Mouse (Mus musculus) forebrain, embryonic 16.5 days (tissue): ENCODE measurements around the gene Nup50. TPM values are rescaled to one million over a fixed set of nuclear protein-coding genes. Genes with fewer than 3 reads are reported as not detected.

ENCODE experiments used
- ATAC-seq: fragments of 200-750 bp; cut with Nextera tagmentation; 2 replicates; pipeline ENCODE4 v1.8.0; 2017; ENCODE audit warnings: mild to moderate bottlenecking, moderate library complexity
- H3K27ac ChIP-seq: fragments of 300-500 bp; sonication (generic); 2 replicates; pipeline ENCODE4 v1.5.1; 2014; ENCODE audit warnings: low read length, control low read depth
- H3K27me3 ChIP-seq: fragments of 300-500 bp; sonication (generic); replicated peaks from 2 replicates; pipeline ENCODE4 v1.6.1; 2014; ENCODE audit warnings: low read length; ENCODE audit not compliant: control insufficient read depth, insufficient read depth
- H3K36me3 ChIP-seq: fragments of 300-500 bp; sonication (generic); 2 replicates; pipeline ENCODE4 v1.6.1; 2014; ENCODE audit not compliant: control insufficient read depth, insufficient read depth
- H3K4me1 ChIP-seq: fragments of 300-500 bp; sonication (generic); replicated peaks from 2 replicates; pipeline ENCODE4 v1.6.1; 2014; ENCODE audit warnings: low read length; ENCODE audit not compliant: control insufficient read depth, insufficient read depth
- H3K4me2 ChIP-seq: fragments of 300-500 bp; sonication (generic); 2 replicates; pipeline ENCODE4 v1.6.1; 2014; ENCODE audit warnings: mild to moderate bottlenecking, low read length, control low read depth
- H3K4me3 ChIP-seq: fragments of 300-500 bp; sonication (generic); replicated peaks from 2 replicates; pipeline ENCODE4 v1.5.1; 2014; ENCODE audit warnings: mild to moderate bottlenecking, low read length, control low read depth
- H3K9ac ChIP-seq: fragments of 300-500 bp; sonication (generic); replicated peaks from 2 replicates; pipeline ENCODE4 v1.6.1; 2014; ENCODE audit warnings: low read depth, low read length, control low read depth
- H3K9me3 ChIP-seq: fragments of 300-500 bp; sonication (generic); 2 replicates; pipeline ENCODE4 v1.6.1; 2016; ENCODE audit warnings: low read length; ENCODE audit not compliant: control insufficient read depth
- WGBS: fragments of 180-500 bp; shearing (Covaris S2); extraction: QIAGEN DNeasy Blood & Tissue Kit; methylation state at CpG from one replicate; pipeline ENCODE4 v1.1.7; 2014; 5-methylcytosine and 5-hydroxymethylcytosine counted together
- polyA plus RNA-seq: library from polyadenylated mRNA; unstranded; fragments of >200 nt; fragmentation: Nextera tagmentation; extraction: Ambion mirVana; gene quantifications from 2 replicates; pipeline ENCODE4 v1.2.1, GENCODE M21; 2015

Gene Nup50
- polyA plus RNA-seq, 1 experiment from 2014 or later, result 30.1 TPM

GRCm38 (mm10) chr15:84903843-84904385, 19.3 kb upstream of the Nup50 start:
- no peak for ATAC-seq
- no peak overlapping the region for H3K4me3 ChIP-seq
- no peak overlapping the region for H3K27ac ChIP-seq
- no peak overlapping the region for H3K9ac ChIP-seq
- WGBS, result 73% methylated on average over 7 of the region's 7 CpGs
- H3K4me2 ChIP-seq, result no peak overlapping the region
- H3K27me3 ChIP-seq, result no peaks in the 10 kb centered on the region
- H3K4me1 ChIP-seq, result no peaks in the 10 kb centered on the region; the same call in none of the 2 replicates
- no peaks in the 10 kb centered on the region for H3K9me3 ChIP-seq
- H3K36me3 ChIP-seq, result no peaks in the 10 kb centered on the region

DNA sequence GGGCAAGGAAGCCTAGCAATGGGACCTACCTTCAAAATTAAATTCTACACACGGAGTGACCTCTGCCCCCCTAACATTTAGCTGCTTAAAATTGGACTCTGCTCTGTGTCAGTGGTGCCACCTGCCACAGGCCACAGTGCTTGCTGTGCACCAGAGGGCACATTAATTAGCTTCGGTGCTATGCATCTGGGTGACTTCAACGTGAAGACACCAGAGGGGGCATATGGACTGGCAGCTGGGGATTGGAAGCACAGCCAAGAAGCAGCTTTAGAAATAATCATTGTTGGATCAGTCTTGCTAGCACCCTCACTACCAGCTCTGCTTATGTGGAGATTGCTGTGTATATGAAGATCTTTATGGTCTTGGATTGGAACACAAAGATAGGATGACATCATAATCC, 10.0 kb upstream of the Nup50 start:
- WGBS, result 74% methylated on average over 3 of the region's 3 CpGs
- Histone ChIP-seq H3K9me3 (0 out of 2 replicates have a peak, but pooled peaks cover 4% of the 10 kb centered on the region), H3K27me3 (no peaks in the 10 kb centered on the region), H3K36me3 (no peaks in the 10 kb centered on the region), H3K9ac (no peak overlapping the region), H3K4me1 (no peaks in the 10 kb centered on the region), H3K27ac (no peak overlapping the region), H3K4me2 (no peak overlapping the region), H3K4me3 (no peak overlapping the region)
- no peak for ATAC-seq

DNA sequence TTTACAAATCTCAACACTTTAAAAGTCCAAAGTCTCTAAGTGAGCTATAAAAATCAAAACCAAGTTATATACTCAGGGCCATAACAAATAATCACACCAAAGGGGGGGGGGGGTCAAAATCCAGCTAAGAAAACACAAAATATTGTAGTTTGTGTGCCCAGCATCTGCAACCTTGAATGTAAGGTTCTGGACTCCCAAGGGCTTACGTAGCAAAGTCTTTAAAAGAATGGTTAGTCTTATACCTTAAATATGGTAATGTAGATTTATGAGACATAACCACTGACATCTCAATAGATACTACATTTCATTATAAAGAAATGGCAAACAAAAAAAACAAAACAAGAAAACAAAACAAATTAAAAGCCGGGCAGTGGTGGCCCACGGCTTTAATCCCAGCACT, 3.3 kb upstream of the Nup50 start, which contains the start of gene Gm29666:
Gene Gm29666, minus strand, starts transcription at position 101 of the 400 bp plus-strand sequence.
- Histone ChIP-seq H3K27ac (no peak within 1 kb of the TSS), H3K9ac (no peak within 1 kb of the TSS), H3K36me3 (no peaks in the 10 kb centered on the region), H3K4me3 (no peak within 1 kb of the TSS), H3K4me1 (peaks cover 17% of the 10 kb centered on the region), H3K27me3 (no peaks in the 10 kb centered on the region), H3K4me2 (no peak within 1 kb of the TSS), H3K9me3 (no peaks in the 10 kb centered on the region)
- no peak for ATAC-seq
- WGBS, result 86% methylated on average over 3 of the region's 3 CpGs

GRCm38 (mm10) chr15:84923508-84924181, 434 bp downstream of the Nup50 start:
- Histone ChIP-seq H3K4me3 (peak overlapping the region; percentile 83), H3K27me3 (no peaks in the 10 kb centered on the region), H3K9me3 (no peaks in the 10 kb centered on the region), H3K27ac (peak overlapping the region; percentile 94), H3K4me2 (peak overlapping the region; percentile 72), H3K9ac (peak overlapping the region; percentile 94), H3K36me3 (peaks cover 7% of the 10 kb centered on the region), H3K4me1 (peaks cover 28% of the 10 kb centered on the region)
- WGBS, result under 1% methylated on average over 67 of the region's 68 CpGs
- peak; percentile 71 for ATAC-seq

DNA sequence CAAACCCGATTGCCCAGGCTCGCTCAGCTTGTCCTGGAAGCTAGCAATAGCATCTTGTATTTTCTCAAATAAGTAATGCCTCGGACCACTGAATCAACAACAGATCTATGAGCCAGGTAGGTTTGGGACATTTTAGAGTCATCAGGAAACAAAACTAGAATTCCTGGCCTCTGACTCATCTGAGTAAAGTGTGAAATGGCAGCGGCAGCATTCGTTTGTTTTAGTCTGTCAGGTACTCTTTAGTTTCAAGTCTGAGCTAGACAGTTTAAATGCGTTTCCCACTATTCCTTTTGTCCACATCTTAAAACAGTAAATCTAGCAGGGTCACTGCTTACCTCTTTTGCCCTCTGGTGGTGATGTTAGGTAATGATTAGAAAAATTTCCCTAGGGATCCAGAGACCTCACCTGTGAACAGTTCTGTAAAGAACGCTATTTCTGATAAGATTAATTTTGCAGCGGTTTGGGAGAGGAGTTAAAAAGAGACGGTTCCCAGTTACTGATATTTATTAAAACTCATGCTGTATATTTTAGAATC, 1.6 kb downstream of the Nup50 start:
- Histone ChIP-seq H3K36me3 (peaks cover 18% of the 10 kb centered on the region), H3K4me2 (peak overlapping the region; percentile 72), H3K4me1 (peaks cover 28% of the 10 kb centered on the region), H3K27ac (peak overlapping the region; percentile 23; the same call in 1 of the 2 replicates), H3K9me3 (no peaks in the 10 kb centered on the region), H3K9ac (peak overlapping the region; percentile 94), H3K27me3 (no peaks in the 10 kb centered on the region), H3K4me3 (peak overlapping the region; percentile 83)
- 12% methylated on average over 9 of the region's 9 CpGs for WGBS
- ATAC-seq, result no peak

GRCm38 (mm10) chr15:84925495-84926018, 2.3 kb downstream of the Nup50 start:
- Histone ChIP-seq H3K27ac (no peak overlapping the region), H3K9me3 (no peaks in the 10 kb centered on the region), H3K36me3 (peaks cover 22% of the 10 kb centered on the region), H3K27me3 (no peaks in the 10 kb centered on the region), H3K4me3 (no peak overlapping the region), H3K4me1 (peaks cover 28% of the 10 kb centered on the region), H3K9ac (no peak overlapping the region), H3K4me2 (peak overlapping the region; percentile 72)
- no peak for ATAC-seq
- WGBS, result 75% methylated on average over 1 of the region's 1 CpGs

GRCm38 (mm10) chr15:84932351-84932750, 9.1 kb downstream of the Nup50 start:
- Histone ChIP-seq H3K4me3 (no peak overlapping the region), H3K27ac (no peak overlapping the region), H3K4me1 (no peaks in the 10 kb centered on the region), H3K36me3 (peaks cover 55% of the 10 kb centered on the region), H3K9ac (no peak overlapping the region), H3K9me3 (no peaks in the 10 kb centered on the region), H3K27me3 (no peaks in the 10 kb centered on the region), H3K4me2 (no peak overlapping the region)
- WGBS, result 86% methylated on average over 5 of the region's 5 CpGs
- ATAC-seq, result no peak

GRCm38 (mm10) chr15:84934901-84935300, 11.7 kb downstream of the Nup50 start:
- Histone ChIP-seq H3K27ac (no peak overlapping the region), H3K4me2 (no peak overlapping the region), H3K9ac (no peak overlapping the region), H3K4me3 (no peak overlapping the region), H3K36me3 (peaks cover 56% of the 10 kb centered on the region), H3K9me3 (no peaks in the 10 kb centered on the region), H3K27me3 (no peaks in the 10 kb centered on the region), H3K4me1 (no peaks in the 10 kb centered on the region)
- no peak for ATAC-seq
- WGBS, result 66% methylated on average over 16 of the region's 16 CpGs

DNA sequence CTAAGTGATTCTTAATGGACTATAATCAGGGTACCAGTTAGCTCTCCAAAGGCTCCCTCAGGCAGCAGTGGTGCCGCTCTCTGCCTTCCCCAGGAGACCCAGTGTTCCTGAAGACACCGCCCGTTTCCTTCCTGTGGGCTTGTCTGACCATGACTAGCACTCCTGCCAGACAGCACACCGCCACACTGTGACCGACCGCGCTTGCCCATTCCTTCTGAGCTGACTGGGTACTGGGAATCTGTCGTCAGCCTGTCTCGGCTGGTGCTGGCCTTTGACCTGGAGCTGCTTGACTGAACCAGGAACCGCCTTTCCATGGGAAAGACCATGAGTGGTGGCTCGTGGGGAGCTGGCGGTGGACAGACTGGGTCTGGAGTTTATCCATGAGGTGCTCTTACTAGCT, 16.9 kb downstream of the Nup50 start:
- Histone ChIP-seq H3K27ac (no peak overlapping the region), H3K9ac (no peak overlapping the region), H3K4me2 (no peak overlapping the region), H3K4me3 (no peak overlapping the region), H3K27me3 (no peaks in the 10 kb centered on the region), H3K9me3 (no peaks in the 10 kb centered on the region), H3K36me3 (peaks cover 49% of the 10 kb centered on the region), H3K4me1 (no peaks in the 10 kb centered on the region)
- ATAC-seq, result no peak
- WGBS, result 81% methylated on average over 12 of the region's 12 CpGs
